Mouse (Mus musculus): ENCODE results near the gene Pan2.
"Not testable (repeated sequence)": the region's sequence is repeated elsewhere in the genome, so short reads cannot be mapped to it uniquely, and the experiment has no call there.

The Pan2 gene

DNA sequence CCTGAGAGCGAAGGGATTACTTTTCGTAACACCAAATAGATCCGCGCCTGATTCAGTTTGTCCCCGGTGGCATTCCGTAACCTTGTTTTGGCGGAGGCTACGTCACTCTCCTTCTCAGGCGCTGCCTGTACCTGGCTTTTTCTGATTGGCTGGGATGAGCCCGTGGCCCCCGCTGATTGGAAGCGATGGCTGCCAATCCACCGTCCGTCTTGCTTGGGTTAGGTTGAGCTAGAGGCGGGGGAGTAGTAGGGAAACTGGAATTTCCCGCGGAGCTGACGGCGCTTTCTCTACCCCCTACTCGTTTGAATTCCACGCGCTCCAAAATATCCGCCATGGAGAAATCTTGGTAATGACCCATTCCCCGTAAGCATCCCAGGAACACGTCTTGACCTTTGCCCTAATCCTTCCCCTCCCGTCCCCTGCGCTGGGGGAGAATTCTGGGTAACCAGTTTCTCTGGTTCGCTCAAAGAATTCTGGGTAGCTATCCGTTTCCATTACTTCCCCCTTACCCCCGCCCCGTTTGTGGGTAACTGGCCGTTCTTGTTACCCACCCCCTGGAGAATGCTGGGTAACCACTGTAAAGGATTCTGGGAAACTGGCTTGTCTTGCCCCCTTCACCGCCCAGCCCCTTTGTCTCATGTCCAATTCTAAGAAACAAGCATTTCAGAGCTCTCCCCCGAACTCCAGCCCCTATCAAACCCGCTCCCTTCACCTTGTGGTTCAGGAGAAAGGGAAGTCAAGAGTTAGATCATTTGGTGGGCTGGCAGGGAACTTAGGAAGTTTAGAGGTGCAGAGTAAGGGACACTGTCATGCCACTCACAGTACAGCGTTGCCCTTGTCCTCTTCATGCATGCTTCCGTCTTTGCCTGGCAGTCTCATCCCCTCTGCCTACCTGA, at the start of gene Pan2:
TSS of gene Pan2 (plus strand) at position 210 of the 896 bp plus-strand sequence.
- DNase-seq (ENCODE audit: low spot score in 2 of 2), result peak; percentile 99 to 100

DNA sequence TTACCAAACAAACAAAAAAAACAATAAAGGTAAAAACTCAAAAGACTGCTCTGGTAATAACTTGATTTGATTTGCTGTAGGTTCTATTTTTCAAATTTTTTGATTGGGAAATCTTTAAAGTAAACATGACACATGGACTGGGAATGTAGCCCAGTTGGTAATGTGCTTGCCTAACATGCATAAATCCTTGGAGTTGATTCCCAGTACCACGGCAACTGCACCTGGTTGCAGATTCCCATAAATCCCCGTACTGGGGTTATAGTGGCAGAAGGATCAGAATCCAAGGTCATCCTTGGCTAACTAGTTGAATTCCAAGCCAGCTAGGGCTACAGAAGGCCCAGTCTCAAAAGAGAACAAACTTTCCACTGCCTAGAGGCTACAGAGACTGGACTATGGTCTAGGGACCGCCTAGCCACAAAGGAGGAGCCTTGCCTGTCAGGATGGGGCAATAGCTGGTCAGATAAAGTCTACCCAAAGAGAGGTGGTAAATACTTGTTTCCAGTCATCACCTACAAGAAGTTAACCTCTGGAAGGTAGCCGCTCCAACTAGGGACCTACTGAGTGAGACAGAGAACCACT, 49.4 kb upstream of the Pan2 start, which contains the start of gene Apon:
TSS of gene Apon (plus strand) at position 420 of the 579 bp plus-strand sequence.
- DNase-seq (ENCODE audit: low spot score in 2 of 2), result no peak

DNA sequence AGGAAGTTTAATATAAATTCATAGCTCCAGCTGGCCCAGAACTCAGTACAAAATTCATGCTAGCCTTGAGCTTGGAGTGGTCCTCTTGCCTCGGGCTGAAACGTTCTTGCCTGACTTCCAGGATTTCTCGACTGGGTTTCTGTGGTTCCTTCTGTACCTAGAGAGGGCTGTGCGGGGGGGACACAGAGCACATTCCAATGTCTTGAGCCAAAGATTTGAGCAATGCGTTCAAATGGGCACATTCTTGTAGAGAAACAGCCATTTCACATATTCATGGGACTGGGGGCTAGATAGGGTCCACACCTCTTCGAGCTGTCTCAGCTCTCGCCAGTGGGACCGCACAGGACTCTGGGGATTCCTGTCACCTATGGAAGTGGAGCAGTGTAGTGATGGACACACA, 47.2 kb upstream of the Pan2 start:
- no peak for DNase-seq (ENCODE audit: low spot score in 2 of 2)

DNA sequence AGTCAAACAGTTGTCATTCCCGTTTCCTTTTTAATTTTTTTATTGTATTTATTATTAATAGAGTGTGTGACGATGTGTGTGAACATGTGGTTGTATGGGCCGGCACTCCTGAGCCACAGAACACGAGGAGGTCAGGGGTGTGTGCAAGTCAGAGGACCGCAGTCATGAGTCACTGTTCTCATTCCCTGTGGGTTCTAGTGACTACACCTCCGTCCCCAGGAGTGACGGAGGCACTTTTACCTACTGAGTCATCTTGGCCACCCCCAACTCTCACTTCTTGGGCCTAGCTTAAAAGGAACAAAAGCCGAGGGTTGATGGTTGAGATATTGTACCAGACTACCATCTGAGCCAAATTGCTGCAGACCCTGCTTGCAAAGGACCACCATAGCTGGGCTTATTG, 46.8 kb upstream of the Pan2 start:
- DNase-seq (ENCODE audit: low spot score in 2 of 2), result no peak

DNA sequence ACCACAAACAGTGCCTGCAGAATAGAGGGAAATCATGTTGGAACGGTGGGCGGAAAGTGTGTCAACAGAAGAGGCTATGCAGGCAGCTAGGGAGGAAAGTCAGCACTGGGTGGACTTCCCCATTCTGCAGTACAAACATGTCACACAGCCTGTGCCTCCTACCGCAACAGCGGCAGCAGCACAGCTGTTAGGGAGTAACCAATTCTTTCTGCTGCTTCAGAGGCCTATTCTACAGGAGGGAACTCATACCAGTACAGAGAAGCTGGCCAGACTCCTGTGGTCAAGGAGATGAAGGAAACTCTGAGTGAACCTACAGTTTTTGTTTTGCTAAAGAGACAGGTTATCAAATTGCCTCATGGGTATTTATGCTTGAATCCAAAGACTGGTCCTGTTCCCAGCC, 44.2 kb upstream of the Pan2 start:
- DNase-seq (ENCODE audit: low spot score in 2 of 2), result no peak

DNA sequence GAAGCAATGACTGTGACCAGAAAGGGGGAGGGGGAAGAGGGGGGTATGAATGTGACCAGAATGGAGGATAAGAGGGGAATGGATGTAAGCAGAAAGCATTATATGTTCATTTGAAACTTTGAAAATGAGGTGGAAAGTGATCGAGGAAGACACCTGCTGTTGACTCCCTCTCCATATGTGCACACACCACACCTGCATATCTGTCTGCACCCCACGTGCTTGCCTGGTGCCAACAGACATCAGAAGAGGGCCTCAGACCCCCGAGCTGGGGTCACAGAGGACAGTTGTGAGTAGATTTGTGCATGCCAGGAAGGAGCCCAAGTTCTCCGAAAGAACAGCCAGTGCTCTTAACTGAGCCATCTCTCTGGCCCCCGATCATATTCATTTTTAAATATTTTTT, 43.2 kb upstream of the Pan2 start:
- DNase-seq (ENCODE audit: low spot score in 2 of 2), result no peak

DNA sequence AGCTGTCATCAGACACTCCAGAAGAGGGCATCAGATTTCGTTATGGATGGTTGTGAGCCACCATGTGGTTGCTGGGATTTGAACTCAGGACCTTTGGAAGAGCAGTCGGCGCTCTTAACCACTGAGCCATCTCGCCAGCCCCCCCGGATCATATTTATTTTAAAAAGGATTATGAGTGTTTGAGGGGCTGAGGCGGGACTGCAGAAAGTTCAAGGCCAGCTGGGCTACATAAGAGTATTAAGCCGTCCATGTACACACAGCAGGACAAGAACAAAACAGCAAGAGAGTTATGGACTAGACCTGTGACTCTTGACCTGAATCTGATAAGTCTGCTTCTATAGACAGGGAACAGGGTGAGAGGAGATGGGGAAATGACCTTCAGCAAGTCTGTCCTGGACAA, 42.8 kb upstream of the Pan2 start:
- DNase-seq (ENCODE audit: low spot score in 2 of 2), result not testable (repeated sequence)

DNA sequence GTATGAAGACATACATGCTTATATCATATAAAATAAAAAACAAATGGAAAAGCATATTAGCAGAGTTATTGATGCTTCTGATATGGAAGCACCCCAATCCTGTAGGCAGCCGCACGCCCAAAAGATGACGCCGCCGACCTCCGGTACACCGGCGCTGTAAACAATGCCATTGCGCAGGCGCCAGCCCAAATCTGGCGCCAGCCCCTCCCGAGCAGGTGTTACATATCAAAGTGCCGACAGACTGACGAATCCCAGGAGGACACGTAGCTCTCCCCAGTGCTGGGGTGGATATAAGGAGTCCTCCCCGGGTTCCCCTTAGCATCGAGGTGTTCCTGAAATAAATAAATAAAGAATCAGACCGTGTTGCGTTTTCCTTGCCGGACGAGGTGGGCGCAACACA, 40.8 kb upstream of the Pan2 start:
- DNase-seq (ENCODE audit: low spot score in 2 of 2), result no peak

DNA sequence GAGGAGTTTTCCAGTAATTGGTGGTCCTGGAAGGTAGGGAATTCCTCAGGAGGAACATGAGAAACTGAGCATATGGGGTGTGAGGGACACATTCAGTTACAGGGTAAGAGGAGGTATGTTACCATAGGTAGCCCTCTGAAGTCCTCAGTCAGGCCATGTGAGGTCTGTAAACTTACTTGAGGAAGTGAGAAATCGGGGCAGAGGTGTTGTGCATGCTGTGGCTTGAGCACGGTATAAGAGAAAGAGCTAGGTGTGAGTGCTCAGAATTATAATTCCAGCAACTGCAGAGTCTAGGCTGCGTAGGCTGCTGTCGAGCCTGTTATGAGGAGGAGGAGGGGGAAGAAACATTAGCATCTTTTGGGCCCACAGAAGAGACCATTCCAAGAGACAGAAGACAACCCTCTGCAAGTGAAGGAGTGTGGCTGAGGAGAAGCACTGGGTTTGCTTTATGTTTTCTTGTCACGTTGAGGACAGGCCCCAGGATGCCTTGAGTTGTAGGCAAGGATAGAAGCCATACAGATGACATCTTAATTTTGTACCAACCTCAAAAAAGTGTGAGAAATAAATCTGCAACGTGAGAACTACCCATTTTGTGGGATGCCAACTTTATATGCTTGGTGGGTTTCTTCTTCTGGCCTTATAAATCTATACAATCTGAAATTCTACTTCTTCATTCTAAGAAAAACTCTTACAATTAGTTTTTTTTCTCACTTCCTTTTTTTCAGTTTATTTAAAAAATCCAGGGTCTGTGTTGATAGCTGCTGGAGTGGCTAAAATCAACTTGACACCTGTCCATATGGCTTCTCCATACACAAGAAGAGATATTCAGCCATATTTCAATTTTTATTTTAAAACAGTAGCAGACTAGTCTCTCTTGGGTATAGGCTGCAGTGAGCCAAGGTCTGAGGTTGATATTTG, 39.5 kb upstream of the Pan2 start:
- DNase-seq (ENCODE audit: low spot score in 2 of 2), result no peak

DNA sequence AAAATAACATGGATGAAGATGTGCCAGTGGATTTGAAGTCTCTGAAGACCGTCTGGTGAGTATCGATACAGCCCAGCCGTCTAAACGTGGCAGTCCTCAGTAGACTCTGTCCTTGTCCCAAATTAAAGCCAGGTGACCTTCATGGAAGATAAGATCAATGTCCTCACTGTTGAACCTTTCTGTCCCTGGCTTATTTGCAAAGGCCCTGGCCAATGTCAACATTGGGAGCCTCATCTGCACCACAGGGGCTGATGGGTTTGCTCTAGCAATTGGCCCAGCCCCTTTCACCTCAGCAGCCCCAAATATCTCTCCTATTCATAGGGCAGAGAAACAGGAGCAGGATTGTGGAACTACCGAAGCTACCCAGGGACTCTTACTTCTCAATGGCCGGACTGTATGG, 34.8 kb upstream of the Pan2 start, which contains the start of gene Apof:
TSS of gene Apof (plus strand) at position 301 of the 400 bp plus-strand sequence.
- DNase-seq (ENCODE audit: low spot score in 2 of 2), result no peak

DNA sequence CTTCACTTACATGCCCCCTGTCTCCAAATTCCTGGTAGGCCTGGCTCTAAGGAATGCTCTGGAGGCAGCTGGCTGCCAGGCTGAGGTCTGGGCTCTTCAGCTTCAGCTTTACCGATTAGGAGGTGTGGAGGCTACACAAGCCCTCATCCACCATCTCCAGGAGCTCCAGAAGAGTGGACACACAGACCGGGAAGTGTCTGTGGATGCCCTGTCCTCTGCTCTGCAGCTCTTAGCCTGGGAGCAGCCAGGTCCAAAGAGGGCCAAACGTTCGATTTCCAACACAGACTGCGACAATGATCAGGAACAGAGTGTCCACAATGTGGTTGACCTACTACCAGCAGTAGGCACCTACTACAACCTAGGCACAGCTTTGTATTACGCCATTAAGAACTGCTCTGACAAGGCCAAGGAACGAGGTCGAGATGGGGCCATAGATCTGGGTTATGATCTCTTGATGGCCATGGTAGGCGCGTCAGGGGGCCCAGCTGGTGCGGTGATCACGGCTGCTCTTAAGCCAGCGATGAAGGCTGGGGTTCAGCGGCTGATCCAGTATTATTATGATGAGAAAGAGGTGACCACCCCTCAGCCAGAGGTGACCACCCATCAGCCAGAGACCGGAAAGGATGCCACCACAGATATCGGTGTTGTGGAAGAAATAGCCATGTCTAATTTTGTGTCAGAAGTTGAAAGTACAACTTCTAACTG, 33.8 kb upstream of the Pan2 start:
- no peak for DNase-seq (ENCODE audit: low spot score in 2 of 2)

DNA sequence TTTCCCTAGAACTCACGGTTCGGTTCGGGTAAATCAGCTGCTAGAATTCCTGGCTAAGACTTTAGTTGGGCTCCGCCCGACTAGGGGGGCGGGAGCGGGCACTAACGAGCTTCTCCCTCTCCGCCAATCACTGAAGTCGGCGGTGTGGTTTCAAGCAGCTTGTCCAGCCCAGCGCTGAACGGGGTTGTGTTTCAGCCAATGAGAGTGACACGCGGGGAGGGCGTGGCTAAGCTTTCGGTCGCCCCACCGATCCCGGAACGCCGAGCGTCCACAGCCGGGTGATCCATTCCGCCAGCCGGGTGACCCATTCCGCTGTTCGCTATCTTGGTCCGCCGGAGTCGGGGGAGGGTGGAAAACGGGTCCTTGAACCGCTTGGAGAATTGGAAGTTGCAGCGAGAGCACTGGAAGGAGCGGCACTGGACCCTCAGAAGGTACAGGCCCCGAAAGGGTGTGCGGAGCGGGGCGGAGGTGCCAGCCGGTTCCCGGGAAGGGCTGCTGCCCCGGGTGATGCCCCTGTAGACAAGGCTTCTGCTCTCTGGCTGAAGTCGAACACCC, 32.8 kb upstream of the Pan2 start, which contains the start of gene Stat2:
TSS of gene Stat2 (plus strand) at position 273 of the 555 bp plus-strand sequence.
- peak; percentile 92 to 94 for DNase-seq (ENCODE audit: low spot score in 2 of 2)

DNA sequence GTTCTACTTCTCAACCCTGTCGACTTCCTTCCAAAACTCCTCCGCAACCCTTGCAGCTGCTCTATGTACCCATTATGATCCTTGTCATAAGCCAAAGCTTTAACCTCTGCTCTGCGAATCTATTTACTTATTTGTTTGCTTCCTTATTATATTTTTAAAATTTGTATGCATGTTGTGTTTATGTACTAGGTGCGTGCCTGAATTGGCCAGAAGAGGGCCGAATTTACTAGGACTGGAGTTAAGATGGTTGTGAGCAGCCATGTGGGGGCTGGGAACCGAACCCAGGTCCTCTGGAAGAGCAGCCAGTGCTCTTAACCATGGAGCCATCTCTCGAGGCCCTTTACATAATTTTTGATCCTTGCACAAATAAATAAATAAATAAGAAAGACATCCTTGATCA, 32.3 kb upstream of the Pan2 start:
- no peak for DNase-seq (ENCODE audit: low spot score in 2 of 2)

DNA sequence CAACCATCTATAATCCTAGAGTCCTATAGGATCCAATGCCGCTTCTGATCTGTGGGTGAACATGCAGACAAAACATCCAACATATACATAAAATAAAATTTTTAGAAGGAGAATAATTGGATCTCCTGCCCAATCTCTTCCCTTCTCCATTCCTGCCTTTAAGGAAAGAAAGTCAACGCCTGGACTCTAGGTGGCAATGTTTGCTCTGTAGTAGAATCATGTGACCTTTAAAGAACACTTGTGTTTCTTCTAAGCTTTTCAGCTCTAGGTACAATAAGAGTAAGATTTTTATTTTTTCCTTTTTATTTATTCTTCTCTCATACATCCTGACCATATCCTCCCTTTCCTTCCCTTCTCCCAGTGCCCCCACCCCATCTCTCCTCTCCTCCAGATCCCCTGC, 31.3 kb upstream of the Pan2 start:
- no peak for DNase-seq (ENCODE audit: low spot score in 2 of 2)

DNA sequence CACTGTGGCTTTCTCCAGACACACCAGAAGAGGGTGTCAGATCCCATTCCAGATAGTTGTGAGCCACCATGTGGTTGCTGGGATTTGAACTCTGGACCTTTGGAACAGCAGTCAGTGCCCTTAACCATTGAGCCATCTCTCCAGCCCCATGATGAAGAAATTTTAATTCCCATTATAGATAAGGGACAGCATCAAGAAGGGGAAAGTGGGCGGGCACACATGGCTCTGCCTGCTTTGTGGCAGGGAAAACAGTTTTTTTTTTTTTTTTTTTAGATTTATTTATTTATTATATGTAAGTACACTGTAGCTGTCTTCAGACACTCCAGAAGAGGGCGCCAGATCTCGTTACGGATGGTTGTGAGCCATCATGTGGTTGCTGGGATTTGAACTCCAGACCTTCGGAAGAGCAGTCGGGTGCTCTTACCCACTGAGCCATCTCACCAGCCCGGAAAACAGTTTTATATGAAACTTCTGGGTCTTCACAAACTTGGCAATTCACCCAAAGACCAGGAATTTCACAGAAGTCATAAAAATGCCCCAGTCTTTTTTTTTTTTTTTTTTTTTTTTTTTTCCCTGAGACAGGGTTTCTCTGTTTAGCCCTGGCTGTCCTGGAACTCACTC, 30.2 kb upstream of the Pan2 start:
- DNase-seq (ENCODE audit: low spot score in 2 of 2), result not testable (repeated sequence)

DNA sequence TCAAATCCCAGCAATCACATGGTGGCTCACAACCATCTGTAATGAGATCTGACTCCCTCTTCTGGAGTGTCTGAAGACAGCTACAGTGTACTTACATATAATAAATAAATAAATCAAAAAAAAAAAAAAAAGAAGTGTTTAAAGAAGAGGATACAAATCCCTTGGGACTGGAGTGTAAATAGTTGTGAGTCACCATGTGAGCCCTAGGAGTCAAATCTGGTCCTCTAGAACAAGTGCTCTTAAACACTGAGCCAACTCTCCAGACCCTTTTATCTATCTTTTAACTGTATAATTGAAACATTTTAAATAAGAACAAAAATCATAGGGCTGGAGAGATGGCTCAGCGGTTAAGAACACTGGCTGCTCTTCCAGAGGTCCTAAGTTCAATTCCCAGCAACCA, 27.8 kb upstream of the Pan2 start:
- DNase-seq (ENCODE audit: low spot score in 2 of 2), result not testable (repeated sequence)

DNA sequence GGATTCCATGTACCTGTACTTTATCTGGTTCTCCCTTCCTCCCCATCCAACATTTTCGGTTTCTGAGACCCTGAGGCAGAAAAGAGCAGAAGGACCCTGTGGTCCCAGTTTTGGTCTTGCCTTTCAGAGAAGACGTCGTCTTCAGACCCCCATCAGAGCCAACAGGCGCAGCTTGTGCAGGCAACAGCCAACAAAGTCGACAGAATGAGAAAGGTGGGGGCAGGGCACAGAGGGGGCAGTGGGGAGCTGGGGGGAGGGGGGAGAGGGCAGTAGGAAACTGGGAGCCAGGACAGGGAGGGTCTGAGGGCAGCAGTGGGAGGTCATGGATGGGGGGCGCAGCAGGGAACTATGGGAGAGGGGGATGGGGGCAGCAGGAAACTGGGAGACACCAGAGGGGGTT, 25.0 kb upstream of the Pan2 start:
- DNase-seq (ENCODE audit: low spot score in 2 of 2), result no peak

DNA sequence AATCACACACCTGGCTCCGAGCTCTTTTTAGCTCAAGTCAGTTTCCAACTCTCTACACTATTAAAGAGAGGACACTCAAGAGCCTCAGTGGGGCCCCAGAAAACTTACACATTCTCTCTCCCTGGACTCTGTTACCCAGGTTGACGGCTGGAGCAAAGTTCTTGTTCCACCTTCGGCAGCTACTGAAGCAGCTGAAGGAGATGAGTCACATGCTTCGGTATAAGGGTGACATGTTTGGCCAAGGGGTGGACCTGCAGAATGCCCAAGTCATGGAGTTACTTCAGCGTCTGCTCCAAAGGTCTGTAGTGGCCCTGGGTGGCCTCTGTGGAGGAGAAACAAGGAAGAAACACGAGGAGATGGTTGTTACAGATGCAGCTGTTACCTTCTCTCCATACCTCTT, 22.2 kb upstream of the Pan2 start:
- DNase-seq (ENCODE audit: low spot score in 2 of 2), result no peak

DNA sequence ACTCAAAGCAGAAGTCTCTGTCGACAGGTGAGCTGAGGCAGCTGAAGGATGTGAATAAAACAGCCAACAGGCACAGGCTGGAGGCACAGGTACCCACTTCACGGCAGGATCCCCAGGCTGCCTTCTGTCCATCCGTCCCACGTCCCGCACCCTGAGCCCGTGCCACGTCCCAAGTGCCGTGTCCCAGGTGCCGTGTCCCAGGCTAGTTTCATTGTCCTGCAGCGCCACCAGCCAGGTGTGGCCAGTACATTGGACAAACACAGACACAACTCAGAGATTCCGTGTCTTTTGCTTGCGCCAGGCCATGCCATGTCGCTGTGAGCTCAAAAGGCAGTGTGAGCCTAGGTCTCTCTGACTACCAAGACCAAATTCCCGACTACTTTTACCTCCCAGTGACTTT, 21.5 kb upstream of the Pan2 start:
- DNase-seq (ENCODE audit: low spot score in 2 of 2), result no peak

DNA sequence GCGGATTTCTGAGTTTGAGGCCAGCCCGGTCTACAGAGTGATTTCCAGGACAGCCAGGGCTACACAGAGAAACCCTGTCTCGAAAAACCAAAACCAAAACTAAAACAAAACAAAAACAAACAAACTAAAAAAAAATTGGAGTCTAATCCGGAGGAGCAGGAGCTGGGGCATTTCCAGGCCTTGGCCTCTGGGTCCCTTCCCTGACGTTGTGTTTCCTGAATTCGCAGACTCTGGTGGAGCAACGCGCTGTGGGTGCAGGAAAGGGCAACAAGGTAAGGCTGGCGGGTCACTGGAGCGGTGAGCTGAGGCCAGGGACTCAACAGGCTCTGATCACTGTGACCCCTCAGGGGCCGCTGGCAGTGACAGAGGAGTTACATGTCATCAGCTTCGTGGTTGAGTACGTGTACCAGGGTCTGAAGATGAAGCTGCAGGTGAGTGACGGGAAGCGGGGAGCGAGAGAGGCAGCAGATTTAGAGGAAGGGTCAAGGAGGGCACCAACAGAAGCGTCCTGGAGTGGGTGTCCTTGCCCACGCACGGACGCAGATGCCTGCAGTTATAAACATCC, 20.2 kb upstream of the Pan2 start:
- DNase-seq (ENCODE audit: low spot score in 2 of 2), result no peak

All from thymus, postnatal 10 days (tissue).